Mouse (Mus musculus) brain, embryonic 14.5 days (tissue): ENCODE measurements at regions not wholly inside any gene's neighbourhood (a gene's known extent, or its start where the extent isn't known, plus 50 kb on each side); places are given as distances from the start of the nearest gene placed in this dataset.

Source experiments
- CTCF ChIP-seq: fragments of 200-500 bp; IDR thresholded peaks from 2 replicates; pipeline ENCODE4 v1.5.1; 2012; ENCODE audit warnings: inconsistent platforms, mild to moderate bottlenecking, moderate library complexity, borderline replicate concordance; ENCODE audit not compliant: insufficient read depth, insufficient read length; ENCODE audit errors: extremely low read depth
- POLR2A ChIP-seq: fragments of 200-500 bp; IDR thresholded peaks from 2 replicates; pipeline ENCODE4 v1.6.1; 2012; ENCODE audit warnings: mild to moderate bottlenecking, inconsistent platforms, borderline replicate concordance; ENCODE audit not compliant: poor library complexity, insufficient read depth, insufficient read length, severe bottlenecking; ENCODE audit errors: extremely low read depth

DNA sequence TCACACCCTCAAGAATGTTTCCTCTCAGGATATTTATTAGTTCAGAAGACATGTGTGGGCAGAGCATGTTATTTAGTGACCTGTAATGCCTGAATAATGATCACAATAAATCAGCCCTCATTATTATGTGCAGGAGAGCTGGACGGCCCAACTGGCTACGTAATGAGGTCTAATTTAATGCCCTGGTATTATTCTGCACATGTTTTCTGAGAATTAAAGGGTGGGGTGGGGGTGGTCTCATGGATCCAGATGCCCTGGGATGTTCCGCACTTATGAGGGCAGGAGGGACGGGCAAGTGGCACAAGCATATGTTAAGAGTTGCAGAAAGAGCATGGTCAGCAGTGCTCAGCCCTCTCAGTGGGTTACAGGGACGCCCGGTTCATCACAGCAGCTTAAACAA is 339.7 kb upstream of the Npvf start:
- TF ChIP-seq CTCF (no peak), POLR2A (no peak)
